Mouse (Mus musculus) retina, postnatal 1 day (tissue): ENCODE data around the gene Hoxa13.

Source experiments
- DNase-seq: peaks from one replicate; pipeline ENCODE4 v3.0.0-alpha.2; 2012

The Hoxa13 gene

DNA sequence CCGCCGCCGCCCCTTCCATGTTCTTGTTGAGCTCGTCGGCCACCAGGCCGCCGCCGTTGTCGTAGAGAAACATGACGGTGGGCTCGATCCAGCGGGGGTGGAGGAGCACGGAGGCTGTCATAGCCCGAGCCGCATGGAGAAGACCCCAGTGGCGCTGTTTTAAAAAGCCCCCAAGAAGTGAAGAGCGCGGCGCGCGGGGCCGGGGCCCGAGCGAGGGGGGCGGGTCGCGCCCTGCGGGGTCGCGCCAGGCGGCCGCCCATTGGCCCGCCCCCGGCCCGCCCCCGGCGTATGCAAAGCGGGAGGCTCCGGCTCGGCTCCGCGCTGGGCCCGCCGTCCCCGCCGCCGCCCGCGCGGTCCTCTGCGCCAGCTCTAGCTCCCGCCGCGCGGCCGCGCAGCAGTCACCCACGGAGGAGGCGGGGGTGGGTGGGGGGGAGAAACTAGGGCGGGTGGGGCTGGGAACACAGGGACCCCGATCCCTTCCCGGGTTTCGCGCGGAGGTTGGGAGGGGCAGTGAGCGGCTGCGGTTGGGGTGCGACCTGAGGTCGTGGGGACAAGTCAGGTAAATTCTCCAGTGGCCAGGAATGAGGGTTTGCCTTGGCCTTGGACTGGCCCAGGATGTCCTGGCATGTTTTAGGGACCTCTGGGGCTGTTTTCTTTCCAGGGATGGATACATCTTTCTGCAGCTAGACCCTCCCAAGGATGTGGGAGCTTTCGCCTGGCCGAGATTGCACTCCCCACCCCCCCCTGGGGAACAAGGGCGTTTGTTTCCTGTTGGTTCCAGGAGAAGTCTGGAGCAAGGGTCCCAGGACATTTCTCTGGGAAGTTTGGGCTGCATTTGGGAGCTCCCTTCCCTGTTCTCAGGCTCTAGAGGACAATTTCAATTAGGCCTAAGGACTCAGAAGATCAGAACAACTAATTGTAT is at the start of gene Hoxa13:
Hoxa13 (minus strand) TSS at position 227 of the 922 bp plus-strand sequence.
- DNase-seq, result peak; percentile 18

DNA sequence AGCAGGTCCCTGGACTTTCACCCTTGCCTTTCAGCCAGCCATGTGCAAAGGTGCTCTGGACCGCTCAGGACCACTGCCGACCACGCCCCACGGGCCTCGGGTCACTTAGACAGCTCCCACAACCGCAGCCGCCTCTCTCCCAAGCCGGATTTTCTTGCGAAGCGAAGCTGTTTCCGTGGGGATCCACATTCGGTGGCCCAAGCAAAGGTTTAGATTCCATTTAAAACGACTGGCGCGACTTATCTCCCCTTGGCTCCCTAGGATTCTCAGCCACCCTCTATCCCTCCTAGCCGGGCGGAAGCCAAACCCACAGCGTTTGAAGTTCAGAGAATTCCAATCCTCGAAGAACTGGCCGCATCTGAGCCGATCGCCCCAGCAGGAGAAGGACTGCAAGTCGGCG is 49.7 kb upstream of the Hoxa13 start:
- peak; percentile 35 for DNase-seq

DNA sequence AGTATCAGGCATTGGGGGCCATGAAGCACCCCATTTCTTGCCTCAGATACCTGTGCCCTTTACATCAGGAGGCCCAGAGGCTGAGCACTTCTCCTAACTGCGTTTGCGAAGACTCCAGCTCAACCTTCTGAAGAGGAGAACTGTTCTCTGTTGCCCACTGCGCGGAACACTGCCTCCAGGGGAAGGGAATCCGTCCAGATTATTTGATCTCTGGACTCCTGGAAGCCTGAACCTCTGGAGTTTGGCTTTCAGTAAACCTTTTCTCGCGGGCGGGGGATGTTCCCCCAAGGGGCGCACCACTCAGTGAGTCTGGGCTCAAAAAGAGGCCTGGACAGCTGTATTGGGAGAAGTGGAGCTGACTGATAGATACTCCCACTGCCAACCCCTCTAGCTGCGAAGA is 49.1 kb upstream of the Hoxa13 start:
- DNase-seq, result no peak

GRCm38 (mm10) chr6:52305877-52306389 is 45.3 kb upstream of the Hoxa13 start:
- peak; percentile 81 for DNase-seq

DNA sequence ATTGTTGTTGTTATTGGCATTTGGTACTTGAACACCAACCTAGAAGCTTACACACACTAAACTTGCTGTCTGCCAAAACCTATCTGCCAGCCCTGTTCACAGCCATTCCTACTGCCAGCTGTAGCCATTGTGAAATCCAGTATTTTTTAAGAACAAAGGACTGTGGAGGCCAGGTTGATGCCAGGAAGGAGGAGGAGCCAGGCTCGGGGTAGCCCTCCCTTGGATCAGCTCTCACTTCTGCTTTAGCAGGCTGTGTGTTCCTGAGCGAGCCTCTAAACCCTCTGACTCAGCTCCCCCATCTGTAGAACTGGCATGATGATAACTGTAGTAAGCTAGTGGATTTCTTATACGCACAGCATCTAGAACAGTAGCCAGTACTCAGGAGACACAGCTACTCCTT is 42.7 kb upstream of the Hoxa13 start:
- no peak for DNase-seq

DNA sequence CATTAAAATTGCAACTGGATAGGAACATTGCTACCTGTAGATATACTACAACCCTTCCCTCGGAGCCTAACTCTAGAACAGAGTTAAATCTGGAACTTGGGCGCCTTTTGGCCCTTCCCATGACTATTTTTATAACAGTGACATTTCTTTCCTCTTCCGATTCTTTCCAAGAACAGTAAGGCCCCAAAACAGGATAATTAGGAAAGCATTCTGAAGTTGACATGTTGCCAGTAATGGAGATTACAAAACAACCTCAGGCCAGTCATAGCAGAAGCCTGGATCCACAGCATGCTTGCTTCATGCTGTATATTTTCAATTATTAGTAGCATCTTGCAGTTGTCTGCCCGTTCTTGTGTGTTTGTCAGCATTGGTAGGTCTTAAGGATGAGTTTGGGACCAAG is 40.1 kb upstream of the Hoxa13 start:
- DNase-seq, result no peak

- DNase-seq, result no peak
Observed at GRCm38 (mm10) chr6:52298511-52298910, 37.8 kb upstream of the Hoxa13 start.

- no peak for DNase-seq
Observed at GRCm38 (mm10) chr6:52294616-52295015, 33.9 kb upstream of the Hoxa13 start.

GRCm38 (mm10) chr6:52292328-52292727 is 31.6 kb upstream of the Hoxa13 start:
- DNase-seq, result no peak

- peak; percentile 49 for DNase-seq
Observed at GRCm38 (mm10) chr6:52291021-52291860, 30.6 kb upstream of the Hoxa13 start.

- no peak for DNase-seq
Observed at GRCm38 (mm10) chr6:52290186-52290585, 29.5 kb upstream of the Hoxa13 start.

DNA sequence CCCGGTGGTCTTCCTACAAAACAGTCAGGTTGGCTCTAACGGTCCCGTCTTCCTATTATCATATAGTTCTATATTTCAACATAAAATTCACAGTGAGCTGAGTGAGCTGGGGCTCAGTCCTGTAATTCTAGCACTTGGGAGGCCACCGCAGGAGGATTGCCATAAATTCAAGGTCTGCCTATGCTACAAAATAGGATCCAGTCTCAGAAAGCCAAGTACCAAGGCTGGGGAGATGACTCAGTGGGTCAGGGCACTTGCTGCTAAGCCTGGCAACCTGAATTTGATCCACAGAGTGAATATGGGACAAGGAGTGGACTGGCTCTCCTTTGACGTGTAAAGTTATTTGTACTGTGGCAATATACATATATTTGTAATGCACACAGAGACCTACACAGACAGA is 23.2 kb upstream of the Hoxa13 start:
- DNase-seq, result no peak

GRCm38 (mm10) chr6:52281084-52281483 is 20.4 kb upstream of the Hoxa13 start:
- no peak for DNase-seq

GRCm38 (mm10) chr6:52276920-52277319 is 16.2 kb upstream of the Hoxa13 start:
- DNase-seq, result no peak

DNA sequence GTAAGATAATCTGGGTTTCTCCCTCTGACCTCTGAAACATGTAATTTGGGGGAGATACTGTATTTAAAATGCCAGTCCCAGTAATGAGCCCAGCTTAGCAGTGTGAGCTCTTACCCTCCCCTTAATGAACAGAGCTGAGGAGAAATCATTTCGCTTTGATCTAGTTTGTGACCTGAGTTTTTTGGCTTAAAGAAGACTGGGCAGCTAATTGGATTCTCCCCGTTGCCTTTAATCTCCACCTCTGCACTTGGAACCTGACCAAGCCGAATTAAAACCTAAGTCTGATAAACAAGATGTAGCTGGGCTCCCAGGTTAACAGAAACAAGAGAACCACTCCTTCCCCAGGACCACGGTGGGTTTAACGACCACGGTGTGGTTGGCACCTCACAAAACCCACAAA is 15.7 kb upstream of the Hoxa13 start:
- DNase-seq, result no peak

GRCm38 (mm10) chr6:52275563-52276280 is 15.0 kb upstream of the Hoxa13 start:
- DNase-seq, result no peak

GRCm38 (mm10) chr6:52274576-52274975 is 13.9 kb upstream of the Hoxa13 start:
- DNase-seq, result no peak

- peak; percentile 24 for DNase-seq
Observed at GRCm38 (mm10) chr6:52273656-52274280, 13.1 kb upstream of the Hoxa13 start.

- peak; percentile 48 for DNase-seq
Observed at GRCm38 (mm10) chr6:52272766-52273655, 12.3 kb upstream of the Hoxa13 start.

DNA sequence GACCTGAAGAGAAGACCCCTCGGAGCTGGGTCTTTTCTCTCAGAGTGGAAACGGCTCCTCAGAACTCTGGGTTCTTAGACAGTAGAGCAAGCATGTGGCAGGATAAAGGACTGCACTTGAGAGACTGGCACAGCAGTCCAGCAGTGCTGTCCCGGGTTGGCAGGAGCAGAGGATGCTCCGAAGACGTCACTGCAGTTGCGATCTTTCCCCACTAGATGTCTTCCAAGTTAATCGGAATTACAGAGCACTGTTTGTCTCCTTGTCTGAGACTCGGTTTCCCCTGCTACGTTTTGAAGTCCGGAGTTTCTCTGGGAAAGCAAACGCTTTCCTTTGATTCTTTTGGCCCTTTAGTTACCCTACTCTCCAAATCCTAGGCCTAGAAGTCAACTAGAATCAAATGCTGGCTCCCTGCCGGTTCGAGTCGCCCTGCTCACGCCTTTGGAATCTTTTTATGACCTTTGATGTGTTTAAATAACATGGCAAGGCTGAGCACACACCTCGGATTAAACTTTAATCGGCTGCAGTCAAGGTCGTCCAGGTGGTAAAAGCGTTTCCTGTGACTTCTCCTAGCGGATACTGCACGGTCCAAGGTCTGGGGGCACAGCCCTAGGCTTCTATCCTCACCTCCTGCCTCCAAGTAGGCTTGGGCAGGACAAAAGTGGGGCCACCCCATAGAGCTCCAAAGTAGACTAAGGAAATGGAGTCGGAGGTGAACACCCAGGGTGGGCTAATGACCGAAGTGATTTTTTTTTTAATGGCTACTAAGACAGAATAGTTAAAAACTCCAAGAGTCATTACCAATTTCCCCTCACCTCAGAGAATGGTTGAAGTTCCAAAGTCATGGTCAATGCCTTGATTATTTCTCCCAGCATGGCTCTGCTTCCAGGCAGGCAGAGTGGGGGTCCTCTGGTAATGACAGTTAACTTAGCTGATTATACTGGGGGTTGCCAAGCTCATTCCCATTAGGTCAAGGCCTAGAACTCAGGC is 10.1 kb upstream of the Hoxa13 start:
- DNase-seq, result peak; percentile 78
